Mouse (Mus musculus) heart, adult 8-10 months (tissue): ENCODE results near the gene Tgfa. TPM values are rescaled to one million over a fixed set of nuclear protein-coding genes. Genes with fewer than 3 reads are reported as not detected.

Experiments used
- DNase-seq: peaks from one replicate; pipeline ENCODE4 v3.0.0; 2022; ENCODE audit warnings: low spot score
- total RNA-seq, 4 experiments: library from RNA; stranded (reverse); gene quantifications; 2 replicates each; pipeline ENCODE4 v1.2.4; 2022

The Tgfa gene
- total RNA-seq: 1 to 10 TPM; 1.3 to 2.7 (median 1.4) TPM

DNA sequence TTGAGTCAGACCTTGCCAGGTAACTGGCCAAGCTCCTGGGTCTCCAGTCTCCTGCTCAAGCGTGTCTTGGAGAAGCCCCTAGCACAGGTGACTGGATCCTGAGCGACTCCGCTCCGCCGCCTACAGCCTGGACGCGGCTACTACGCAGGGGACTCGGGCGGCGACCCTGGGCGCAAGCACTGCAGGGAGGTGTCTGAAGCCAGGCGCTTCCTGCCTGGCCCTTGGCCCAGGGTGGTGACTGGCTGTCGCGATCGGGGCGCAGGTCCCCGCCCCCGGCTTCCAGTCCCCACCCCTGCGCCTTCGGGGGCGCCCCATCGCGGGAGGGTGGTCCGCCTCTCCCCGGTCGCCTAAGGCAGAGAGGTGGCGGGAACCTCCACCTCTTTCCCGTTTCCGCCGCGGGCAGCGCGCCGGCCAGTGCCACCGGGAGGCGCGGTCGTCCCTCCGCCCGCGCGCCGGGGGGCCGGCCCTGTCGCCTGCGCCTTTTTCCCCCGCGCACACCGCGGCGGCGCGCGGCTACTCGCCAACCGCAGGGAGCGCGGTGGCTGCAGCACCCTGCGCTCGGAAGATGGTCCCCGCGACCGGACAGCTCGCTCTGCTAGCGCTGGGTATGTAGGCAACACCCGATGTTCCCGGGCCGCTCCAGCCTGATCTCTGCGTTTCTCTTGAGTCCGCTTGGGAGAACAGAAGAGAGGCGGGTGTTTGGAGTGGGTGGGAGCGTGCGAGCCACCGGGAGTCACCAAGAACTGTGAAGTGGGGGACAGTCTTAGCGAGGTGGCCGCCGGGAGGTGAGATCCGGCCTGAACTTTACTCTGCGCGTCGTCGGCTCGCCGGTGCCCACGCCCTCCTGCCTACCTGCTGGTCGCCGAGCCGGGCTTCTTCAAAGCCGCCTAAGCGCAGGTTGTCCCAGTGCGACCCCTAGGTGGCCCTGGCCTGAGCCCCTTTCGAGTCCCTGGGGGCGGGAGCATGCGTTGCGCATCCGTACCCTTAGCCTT, at the start of gene Tgfa:
Tgfa (plus strand) TSS at position 283 of the 992 bp plus-strand sequence.
- DNase-seq: peak; percentile 27

DNA sequence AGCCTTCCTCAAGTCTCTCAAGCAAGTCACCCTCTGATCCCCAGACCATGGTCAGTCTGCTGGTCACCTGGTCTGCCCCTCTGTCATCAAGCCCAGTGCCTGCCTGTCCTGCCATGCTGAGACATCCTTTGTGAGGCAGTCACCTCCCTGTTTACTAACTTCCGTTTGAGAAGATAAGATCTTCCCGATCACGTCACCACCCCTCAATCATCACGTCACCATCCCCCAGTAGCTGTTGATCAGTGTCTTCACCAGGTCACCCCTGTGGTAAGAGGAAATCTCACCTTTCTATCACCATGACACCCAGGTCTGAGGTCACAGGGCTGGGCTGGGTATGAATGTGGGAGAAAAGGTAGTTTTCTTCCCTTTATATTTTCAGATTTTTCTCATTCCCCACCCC, 46.5 kb upstream of the Tgfa start:
- no peak for DNase-seq

DNA sequence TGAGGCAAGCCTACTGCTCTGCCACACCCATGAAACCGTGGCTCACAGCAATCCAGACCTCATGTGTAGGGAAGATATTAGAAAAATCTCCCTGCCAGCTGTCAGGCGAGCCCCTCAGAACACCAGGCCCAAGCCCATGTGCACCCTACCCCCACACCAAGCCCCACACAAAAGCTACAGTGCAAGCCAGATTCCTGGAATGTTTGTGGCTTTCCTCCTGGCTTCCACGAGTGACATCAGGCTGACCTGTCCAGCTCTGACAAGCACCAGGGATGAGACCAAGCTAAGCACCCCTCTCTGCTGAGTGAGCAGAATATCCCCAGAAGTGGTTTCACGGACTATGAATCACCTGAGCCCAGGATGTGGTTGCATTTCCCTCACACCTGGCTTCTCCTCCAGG, 46.0 kb upstream of the Tgfa start:
- no peak for DNase-seq

DNA sequence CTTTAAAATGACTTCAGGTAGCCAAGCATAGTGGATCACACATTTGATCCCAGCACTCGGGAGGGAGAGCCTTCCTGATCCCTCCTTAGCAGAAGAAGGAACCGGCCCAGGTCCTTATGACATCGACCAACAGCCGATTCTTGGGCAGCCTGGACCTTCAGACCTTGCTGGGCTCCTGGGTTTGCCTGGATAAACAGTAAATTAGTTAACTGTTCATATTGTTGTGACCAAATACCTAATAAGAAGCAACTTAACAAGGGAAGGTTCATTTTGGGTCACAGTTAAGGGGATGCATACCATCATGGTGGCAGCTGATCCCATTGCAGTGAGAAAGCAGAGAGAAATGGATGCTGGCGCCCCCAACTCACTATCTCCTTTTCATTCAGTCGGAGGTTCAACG, 42.3 kb upstream of the Tgfa start:
- DNase-seq: no peak

DNA sequence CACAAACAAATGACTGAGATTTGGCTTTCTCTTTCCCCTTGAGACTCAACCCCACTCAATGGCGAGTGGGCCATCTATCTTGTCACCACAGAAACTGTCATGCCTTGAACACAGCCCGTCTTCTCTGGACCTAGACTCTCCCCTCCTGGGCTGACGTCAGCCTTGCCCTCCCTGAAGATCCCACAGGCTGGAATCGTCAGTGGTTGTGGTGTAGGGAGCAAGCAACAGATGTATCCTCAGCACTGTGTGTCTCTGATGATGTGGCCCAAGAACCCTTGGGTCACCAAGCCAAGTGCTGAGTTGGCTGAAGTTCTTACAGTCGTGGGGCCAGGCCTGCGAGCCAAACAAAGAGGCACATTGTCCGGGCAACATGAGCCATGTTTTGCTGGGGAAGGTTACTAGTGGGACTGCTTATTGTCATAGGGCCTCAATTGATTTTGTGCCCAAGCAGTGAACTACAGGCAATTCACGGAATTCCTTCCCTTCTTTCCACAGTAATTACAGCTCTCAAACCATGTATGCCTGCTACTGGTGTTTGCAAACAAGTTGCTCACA, 41.5 kb upstream of the Tgfa start:
- DNase-seq: peak; percentile 20

DNA sequence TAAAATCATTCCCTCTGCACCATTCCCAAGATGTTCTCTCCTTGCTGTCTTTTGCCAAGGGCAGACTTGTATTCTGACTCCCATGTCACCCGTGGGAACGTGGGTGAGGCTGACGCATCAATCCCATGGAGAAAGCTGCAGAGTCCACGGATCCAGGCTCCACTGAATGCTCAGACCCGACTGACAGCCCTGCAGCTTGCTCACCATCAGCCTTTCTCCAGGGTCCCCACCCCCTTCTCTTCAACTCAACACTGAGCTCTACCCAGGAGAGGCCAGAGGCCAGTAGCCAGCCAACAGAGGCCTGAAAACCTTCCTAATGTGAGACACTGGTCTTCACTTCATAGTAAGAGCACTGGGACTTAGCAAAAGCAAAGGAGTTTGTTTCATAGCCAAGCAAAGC, 41.0 kb upstream of the Tgfa start:
- no peak for DNase-seq

DNA sequence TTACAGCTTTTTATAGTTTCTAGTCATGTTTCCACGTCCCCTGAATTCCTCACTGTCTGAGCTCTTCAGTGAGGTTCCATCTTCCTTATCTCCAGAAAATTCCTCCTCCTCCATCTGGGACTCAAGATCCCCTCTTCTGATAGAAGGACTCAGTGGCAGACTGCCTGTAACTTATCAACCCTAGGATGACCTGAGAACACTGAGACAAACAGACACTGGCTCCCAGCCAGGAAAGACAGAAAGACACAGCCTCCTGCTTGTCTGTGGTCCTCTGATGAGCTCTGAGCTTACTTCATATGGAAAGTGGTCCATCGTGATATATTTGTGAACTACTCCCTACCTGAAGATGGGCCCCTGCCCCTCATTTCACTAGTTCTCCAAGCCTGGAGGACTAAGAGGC, 40.5 kb upstream of the Tgfa start:
- no peak for DNase-seq

DNA sequence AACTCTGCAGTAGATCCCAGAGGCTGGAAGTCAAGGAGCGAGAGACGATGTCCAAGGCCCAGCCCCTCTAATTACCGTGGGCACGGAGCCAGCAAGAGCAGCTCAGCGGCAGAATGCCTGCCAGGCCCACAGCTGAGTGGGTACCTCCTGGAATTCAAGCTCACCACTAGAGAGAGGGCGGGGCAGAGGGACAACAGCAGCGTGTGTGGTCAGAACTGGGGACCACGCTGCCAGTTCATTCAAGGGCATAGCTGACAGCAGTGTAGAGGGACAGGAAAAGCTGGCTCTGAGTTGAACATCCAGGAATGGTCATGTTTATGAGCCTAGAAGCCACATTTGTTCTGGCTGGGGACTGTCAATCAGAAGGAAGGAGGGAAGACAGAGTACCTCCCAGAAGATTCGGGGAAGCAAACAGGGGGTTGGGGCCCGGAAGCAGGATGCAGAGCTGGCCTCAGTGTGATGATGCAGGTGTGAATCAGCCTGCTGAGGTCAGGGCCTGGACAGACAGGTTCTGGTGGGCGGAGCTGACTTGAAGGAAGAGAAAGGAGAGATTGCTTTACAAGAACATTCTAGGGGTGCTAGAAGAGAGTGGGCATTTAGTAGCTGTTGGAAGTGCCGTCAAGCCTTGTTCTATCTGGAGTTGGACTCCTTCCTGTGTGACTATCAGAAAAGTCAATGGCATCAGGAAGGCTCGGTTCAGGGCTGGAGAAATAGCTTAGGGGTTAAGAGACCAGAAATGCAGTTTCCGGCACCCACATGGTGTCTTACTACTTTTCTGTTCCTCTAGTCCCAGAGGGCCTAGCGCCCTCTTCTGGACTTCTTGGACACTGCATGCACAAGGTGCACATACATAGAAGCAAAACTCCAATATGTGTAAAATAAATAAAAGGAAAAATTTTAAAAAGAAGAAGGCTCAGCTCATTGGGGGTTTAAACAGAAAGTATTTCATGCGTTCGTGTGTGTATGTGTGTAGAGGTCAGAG, 37.5 kb upstream of the Tgfa start:
- no peak for DNase-seq

DNA sequence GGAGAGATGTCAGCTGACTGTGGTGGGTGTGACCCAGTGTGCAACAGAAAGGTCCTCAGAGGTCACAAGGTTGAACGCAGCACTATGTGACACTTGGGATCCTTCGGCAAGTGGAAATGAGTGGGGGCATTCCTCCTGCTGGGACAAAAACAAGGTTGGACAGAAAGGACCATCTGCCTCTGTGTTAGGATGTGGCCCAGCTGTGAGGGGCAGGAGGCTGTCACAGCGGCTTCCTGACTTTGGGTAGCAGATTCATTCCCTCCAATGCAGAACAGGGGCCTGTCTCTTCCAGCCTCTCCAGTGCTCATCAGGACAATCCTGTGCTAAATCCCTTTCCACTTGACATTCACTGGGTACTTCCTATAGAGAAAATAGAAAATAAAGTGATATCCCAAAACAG, 34.1 kb upstream of the Tgfa start:
- no peak for DNase-seq

DNA sequence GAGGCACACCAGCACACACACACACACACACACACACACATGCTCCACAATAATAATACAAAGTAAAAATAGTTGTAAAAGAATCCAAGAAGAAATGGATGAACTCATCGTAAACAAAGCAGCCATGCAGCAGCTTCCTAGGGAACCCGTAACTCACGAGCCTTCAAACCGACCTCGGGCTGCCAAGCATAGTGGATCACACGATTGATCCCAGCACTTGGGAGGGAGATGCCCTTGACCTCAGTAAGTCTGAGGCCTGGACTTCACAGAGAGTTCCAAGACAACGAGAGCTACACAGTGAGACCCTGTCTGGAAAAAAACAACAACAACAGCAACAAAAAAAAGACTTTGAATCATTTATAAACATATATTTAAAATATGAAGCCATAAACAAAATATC, 33.4 kb upstream of the Tgfa start:
- no peak for DNase-seq

DNA sequence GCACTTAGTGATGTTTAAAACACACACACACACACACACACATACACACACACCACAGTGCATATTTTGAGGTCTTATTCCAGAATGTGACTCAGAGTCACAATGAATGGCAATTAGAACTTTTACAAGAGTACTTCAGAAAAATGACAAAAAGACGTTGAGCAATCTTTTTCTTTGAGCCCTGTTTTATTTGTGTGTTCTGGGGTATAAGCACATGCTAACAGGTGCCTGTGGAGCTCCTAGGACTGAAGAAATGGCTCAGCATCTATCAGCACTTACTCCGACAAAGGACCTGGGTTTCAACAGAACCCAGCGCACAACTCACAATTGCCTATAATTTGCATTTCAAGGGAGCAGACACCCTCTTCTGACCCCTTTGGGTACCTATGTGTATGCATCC, 31.0 kb upstream of the Tgfa start:
- DNase-seq: no peak

DNA sequence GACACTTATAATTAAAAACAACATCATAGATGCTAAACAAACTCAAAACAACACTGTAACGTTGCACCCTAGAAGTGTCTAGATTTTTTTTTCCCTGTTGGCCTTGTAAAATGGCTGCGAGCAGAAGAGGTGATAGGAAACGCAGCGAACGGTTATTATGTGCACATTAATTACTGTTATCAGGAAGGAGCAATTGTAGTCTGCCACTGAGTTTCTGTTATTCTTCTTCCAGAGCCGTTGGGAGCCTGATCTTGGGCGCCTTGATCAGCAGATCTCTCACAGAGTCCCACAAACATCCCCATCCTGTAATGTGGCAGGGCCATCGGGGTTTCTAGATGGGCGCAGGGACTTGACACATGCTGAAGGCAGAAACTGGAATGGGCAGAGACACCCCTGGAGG, 28.6 kb upstream of the Tgfa start:
- DNase-seq: no peak

DNA sequence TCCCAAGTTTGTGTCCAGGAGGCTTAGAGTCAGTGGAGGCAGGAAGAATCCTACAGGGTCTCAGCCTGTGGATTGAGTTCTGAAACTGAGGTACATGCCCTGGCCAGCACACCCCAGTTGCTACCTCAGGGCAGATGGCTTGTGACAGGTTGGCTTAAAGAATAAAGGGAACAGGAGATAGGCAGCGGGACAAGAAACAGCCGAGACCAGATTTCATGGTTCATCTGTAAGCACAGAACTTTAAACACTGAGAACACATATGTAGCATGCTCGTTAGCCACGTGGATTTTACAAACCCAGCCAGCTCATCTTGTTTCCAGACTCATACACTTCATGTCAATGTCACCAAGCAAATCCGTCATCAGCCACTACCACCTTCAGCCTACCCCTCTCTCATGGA, 27.2 kb upstream of the Tgfa start:
- DNase-seq: no peak

DNA sequence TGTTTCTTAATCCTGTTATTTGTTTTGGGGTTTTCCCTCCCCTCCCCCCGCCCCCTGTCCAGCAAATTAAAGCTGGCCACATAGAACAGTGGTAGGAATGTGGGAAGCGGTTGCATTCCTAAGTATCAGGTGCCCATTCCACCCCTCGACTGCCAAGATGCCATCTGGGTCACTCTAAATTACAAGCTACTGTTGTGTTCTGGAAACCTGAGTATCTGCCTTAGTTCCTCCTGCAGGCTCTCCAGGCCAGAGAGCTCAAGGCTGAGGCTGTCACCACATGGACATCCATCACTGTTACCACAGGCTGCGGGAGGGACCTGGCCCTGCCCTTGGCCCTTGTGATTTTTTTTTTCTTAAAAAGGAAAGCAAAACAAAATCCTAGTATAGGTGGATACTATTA, 25.9 kb upstream of the Tgfa start:
- DNase-seq: no peak

DNA sequence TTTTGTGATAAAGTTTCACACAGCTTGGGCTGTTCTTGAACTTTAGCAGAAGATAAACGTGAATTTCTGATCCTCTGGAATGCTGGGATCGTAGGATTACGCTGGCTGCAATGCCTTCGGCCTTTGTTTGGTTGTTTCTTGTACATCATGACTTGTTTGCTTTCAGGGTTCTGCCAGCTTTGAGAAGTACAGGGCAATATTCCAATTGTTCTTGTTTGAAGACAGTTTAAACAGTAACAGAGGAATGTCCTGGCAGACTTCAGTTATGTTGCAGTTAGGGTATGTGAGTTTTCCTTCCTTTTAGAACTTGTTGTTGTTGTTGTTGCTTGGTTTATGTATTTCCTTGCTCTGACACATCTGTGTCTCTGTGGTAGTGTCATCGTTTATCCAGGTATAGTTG, 18.8 kb upstream of the Tgfa start:
- DNase-seq: no peak

DNA sequence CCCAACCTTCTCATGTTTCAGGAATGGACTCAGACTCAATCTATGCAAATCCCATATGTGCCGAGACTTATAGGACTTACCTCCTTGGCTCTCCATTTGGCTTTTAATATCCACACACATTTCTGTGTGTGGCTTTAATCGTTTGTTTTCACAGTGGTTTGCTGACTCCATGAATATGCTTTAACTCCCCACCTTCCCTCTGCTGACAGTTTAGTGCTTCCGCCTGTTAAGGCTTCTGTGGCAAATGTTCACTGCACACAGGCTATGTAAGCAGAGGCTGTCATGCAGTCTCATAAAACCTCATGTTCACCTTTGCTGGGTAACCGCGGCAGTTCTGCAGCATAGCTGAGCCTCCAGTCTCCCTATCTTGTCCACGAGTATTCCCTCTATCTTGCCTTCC, 18.3 kb upstream of the Tgfa start:
- DNase-seq: no peak

DNA sequence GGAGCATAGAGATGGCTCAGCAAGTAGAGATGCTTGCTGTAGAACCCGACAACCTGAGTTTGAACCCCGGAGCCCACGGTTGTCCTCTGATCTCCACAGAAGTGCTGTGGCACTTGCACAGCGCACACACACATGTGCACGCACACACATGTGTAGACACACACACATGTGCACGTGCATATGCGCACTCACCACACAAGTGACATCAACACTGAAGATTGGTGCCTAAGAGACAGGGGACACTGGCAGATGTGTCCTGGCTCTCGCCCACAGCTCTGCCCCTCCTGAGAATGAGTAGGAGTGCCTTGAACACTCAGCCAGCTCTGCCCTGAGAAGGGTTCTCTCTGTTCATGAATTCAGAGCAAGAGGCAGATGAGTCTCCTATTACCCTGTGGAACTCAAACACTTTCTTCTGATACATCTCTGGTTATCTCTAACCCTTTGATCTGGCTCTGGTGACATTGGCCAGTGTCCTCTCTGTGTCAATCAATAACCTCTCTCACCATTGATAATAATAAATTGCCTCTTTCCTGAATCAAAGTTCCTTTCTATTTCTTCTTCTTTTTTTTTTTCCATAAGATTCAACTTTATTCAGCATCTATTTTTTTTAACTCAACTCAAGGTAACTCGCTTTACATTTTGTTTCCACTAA, 17.6 kb upstream of the Tgfa start:
- no peak for DNase-seq

DNA sequence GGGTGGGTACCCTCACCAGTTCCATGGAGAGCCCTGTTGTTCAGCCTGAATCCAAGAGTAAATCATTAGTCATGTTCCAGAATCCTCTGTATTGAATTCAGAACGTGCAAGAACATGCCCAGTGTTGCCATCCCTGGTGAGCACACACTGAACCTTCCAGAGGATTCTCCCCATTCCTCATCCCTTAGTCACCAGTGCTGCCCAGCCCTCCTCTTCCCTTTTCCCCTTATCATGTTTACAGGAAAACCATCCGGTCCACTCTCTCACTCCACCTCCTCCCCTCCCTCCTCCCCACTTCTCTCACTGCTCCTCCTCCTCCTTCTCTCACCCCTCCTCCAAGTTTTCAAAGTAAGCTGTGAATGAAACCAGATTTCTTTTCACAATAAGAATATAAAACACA, 14.4 kb upstream of the Tgfa start:
- no peak for DNase-seq

DNA sequence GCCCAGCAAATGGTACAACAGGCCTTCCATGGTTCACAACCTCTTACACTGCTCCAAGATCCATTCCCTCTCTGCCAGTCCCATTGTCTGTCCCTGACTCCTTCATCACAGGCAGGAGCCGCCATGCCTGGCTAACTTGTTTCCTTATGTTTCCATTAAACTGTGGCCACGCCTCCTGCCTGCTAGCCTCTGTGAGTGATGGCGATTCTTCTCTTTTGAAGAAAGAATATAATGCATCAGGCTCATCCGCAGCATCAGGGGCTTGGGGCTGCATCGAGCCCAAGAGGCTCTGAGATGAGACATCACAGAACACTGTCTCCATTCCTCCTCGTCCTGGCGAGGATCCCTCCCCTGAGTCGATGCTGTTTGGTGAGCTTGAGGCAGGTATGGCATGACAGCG, 13.0 kb upstream of the Tgfa start:
- no peak for DNase-seq

DNA sequence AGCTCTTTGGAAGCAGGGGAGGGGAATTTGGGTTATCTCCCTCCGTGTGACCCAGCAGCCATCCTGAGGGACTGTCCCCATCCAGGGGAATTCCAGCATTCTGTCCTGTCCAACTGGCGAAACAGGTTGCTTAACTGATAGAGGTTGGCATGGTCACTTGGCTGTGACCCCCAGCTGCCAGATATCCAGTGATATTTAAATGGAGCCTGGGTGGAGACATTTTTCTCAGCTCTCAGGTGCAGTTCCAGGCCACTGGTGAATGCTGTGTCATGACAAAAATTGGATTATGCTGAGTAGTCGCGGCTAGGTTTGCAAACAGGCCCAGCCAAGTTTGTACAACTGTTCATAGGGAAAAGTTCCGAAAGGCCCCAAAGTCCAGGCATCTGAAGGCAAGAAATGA, 12.4 kb upstream of the Tgfa start:
- DNase-seq: no peak

DNA sequence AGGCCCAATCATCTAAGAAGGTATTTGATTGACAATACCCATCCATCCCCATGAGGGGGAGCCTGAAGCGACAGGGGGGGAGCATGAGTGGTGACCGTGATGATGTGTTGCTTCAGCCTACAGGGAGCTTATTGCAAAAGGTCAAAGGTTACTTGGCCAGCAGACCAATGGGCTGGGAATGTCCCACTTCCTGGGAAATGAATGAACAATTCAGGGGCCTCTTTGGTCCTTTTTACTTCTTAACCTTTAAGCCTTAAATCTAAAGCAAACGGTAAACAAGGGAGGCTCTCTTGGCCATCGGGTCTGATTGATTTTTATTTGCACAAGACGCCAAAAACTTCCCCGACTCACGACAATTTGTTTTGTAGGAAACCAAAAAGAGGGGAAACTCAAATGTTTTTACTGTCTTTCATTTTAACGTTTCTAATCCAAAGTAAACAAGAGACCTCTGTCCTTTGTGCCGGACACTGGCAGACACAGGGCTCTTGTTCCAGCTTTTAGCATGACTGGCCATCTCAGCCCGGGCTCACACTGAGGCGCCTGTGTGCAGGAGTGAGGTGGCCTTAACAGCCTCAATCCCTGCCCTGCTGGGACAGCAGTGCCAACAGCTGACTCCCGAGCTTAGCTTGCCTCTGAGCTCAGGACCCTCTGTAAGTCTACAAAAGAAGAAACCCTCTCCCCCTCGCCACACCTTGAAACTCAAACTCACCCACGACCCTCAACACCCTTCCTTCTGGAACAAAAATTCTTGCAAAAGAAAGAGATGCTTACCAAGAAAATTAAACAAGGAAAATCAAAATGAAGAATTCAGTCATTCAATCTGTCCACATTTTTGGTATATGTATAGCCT, 8.7 kb upstream of the Tgfa start:
- DNase-seq: no peak
